Mouse (Mus musculus) T-cell, adult 2 months (primary cell): ENCODE results near the gene Gm44.
"Not testable (repeated sequence)": the region's sequence is repeated elsewhere in the genome, so short reads cannot be mapped to it uniquely, and the experiment has no call there.

Experiments
- DNase-seq: peaks from one replicate; pipeline ENCODE4 v3.0.0; 2022; ENCODE audit warnings: low spot score

The Gm44 gene

DNA sequence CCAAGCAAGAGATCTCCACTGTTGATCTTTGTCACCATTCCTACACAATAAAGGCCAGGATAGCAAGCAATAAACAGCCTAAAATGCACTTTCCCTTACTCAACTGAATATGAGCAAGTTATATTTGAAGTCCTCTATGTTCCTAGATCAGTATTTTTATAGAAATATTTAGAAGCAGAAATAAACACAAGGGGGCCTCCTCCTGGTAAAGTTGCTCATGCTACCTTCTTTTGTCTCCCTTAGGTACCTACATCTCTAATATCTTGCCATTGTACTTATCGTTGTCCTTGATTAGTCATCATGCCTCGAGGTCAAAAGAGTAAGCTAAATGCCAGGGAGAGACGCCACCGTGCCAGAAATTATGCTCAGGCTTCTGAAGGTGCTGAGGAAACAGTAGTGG lies at the start of gene Gm44:
TSS of gene Gm44 (plus strand) at position 301 of the 400 bp plus-strand sequence.
- DNase-seq, result no peak

DNA sequence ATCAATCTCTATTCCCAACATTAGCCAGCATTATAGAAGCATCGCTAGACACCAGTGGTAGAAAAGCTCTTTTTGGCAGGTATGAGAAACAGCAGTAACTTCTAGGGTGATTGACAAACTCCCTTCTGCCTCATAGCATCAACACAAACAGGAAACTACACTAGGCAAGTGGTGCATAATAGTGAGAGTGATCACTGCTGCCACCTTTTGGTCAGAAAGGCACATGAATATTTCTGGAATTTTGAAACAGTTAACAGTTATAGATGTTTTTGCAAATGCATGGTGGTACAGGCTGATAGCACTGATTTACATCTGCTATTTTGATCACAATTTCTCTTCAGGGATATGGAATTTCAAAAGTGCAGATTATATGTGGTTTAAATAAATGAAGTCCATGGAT lies 36.0 kb downstream of the Gm44 start:
- DNase-seq, result no peak

DNA sequence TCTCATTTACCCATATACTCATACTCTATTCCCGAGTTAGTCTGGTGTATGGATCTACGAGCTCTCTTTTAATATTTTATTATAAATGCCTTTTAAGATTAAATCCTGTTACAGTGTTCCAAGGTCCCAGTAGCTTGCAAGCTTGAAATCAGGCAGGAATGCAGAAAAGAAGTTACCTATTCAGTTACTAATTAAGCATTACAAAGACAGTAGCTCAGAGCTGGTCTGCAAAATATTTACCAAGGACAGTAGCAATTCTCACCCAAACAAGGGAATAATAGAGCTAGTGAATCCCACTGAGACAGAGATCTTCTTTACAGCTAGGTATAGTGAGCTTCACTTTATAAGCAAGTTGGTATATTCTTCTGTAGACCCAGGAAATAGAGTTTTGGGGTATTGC lies 46.3 kb downstream of the Gm44 start:
- DNase-seq, result not testable (repeated sequence)
